Mouse (Mus musculus) bone marrow, adult 2 months (tissue): ENCODE data around the gene Col9a3.

Experiments
- CTCF ChIP-seq: fragments of 200-500 bp; IDR thresholded peaks from 2 replicates; pipeline ENCODE4 v1.5.1; 2011; ENCODE audit warnings: low read length, control low read depth; ENCODE audit not compliant: control insufficient read depth, insufficient read depth
- POLR2A ChIP-seq: fragments of 200-500 bp; IDR thresholded peaks from 2 replicates; pipeline ENCODE4 v1.6.1; 2011; ENCODE audit warnings: low read depth, mild to moderate bottlenecking, control low read depth, low read length, borderline replicate concordance; ENCODE audit not compliant: control insufficient read depth

DNA sequence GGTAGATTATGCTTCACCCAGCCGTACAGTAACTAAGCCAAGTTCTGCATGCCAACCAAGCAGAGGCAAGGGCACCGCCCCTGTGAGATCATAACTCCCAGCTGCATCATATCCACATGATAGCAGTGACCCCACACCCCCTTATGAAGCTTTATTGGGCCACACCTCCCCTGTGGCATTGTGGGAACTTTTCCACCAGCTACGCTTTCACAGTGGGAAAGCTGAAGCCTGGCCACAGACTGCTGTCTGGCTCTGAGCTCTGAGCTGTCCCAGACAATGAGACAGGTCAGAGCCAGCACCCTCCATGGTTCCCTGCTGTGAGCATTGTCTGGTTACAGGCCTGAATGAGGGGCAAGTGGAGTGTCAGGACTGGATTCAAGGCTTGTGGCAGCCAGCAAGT, 16.6 kb upstream of the Col9a3 start, which contains the start of gene Mrgbp:
- TF ChIP-seq CTCF (no peak), POLR2A (no peak)
